Mouse (Mus musculus): ENCODE data around the gene Kcng3.

DNA sequence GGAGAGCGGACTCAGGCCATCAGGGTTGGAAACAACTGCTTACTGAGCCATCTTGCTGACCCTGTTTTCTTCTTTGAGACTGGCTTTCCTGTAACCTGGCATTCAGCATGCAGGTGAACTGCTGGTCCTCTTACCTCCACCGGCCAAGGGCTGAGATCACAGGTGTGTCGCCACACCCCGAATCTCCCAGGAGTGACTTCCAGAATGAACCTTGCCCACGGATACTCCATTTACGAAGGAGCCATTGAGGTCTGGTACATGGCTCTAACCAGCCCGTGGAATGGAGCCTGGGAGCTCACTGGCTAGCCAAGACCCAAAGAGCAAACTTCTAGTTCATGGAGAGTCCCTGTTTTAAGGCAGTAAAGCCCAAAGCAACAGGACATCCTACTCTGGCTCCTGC, 15.7 kb upstream of the Kcng3 start:
- TF ChIP-seq EP300 (optimal IDR thresholded peaks at IDR 0.05), result no peak
- no peak for TF ChIP-seq CTCF (IDR thresholded peaks at IDR 0.05; ENCODE audit: low read depth)
